Mouse (Mus musculus) brain, embryonic 14.5 days (tissue): Measurements from ENCODE around the gene Cox7a1.

Experiments used
- CTCF ChIP-seq: fragments of 200-500 bp; IDR thresholded peaks from 2 replicates; pipeline ENCODE4 v1.5.1; 2012; ENCODE audit warnings: inconsistent platforms, mild to moderate bottlenecking, moderate library complexity, borderline replicate concordance; ENCODE audit not compliant: insufficient read depth, insufficient read length; ENCODE audit errors: extremely low read depth
- POLR2A ChIP-seq: fragments of 200-500 bp; IDR thresholded peaks from 2 replicates; pipeline ENCODE4 v1.6.1; 2012; ENCODE audit warnings: mild to moderate bottlenecking, inconsistent platforms, borderline replicate concordance; ENCODE audit not compliant: poor library complexity, insufficient read depth, insufficient read length, severe bottlenecking; ENCODE audit errors: extremely low read depth

DNA sequence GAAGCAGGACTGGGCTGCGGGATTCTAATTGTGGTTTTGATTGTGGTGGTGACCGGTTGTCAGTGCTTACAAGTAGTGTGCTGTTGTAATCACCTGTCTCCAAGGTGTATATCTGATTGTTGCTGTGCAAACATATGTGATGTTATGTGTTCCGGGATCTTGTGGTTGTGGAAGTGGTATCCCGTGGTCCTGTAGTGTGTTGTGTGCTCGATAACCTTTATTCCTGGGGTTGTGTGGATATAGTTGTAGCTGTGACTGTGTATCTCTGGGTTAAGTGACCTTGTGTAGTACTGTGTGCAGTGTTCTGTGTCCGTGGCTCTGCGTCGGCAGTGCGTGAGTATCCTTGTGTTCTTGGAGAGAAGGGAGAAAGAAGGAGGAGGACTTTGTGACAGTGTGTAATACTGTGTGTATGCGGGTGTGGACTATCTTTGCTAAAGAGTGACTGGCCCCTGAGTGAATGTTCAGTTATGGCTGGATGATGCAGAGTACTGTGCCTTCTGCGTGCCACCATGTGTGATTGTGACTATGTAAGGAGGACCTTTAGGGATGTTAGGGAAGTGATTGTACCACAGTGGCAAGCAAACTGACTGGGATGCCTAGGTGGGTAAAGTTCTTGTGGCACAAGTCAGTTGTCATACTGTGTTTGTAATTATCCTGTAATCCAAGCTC is 13.5 kb upstream of the Cox7a1 start:
- TF ChIP-seq CTCF (no peak), POLR2A (no peak)
